Mouse (Mus musculus) myocyte (in vitro differentiated cells): Measurements from ENCODE around the gene Crk.

Source experiments
- POLR2A ChIP-seq: IDR thresholded peaks from one replicate; pipeline ENCODE4 v1.6.1; 2011; ENCODE audit warnings: low read depth, mild to moderate bottlenecking, control low read depth, moderate library complexity; ENCODE audit not compliant: insufficient read length
- TCF12 ChIP-seq: IDR thresholded peaks from one replicate; pipeline ENCODE4 v1.6.1; 2011; ENCODE audit warnings: mild to moderate bottlenecking, control low read depth; ENCODE audit not compliant: poor library complexity, insufficient read depth, severe bottlenecking
- USF1 ChIP-seq: IDR thresholded peaks from one replicate; pipeline ENCODE4 v1.6.1; 2011; ENCODE audit warnings: low read depth, mild to moderate bottlenecking, control low read depth, moderate library complexity

- TF ChIP-seq TCF12 (no peak), POLR2A (no peak), USF1 (no peak)
Observed at GRCm38 (mm10) chr11:75632921-75633320, 46.1 kb upstream of the Crk start.
